Mouse (Mus musculus): ENCODE results near the gene Gm614.

The Gm614 gene

GRCm38 (mm10) chrX:101260441-101261325, 3.1 kb downstream of the Gm614 start:
- in situ Hi-C loops (cut with MboI, MseI): loop anchor here (25.0 kb wide), 1 partner anchor 498 kb away; the partner anchor contains the start of gene Dlg3

- in situ Hi-C loops (cut with MboI, MseI): loop anchor here (25.0 kb wide), 1 partner anchor 494 kb away; the partner anchor contains the start of gene Dlg3
Measured at GRCm38 (mm10) chrX:101256603-101257002, 7.2 kb downstream of the Gm614 start.

GRCm38 (mm10) chrX:101254740-101255139, 9.1 kb downstream of the Gm614 start:
- in situ Hi-C loops (cut with MboI, MseI): loop anchor here (25.0 kb wide), 1 partner anchor 492 kb away; the partner anchor contains the start of gene Dlg3

GRCm38 (mm10) chrX:101253952-101254729, 9.7 kb downstream of the Gm614 start, which contains the start of gene Foxo4:
Foxo4 (plus strand) TSS chrX:101254528.
- in situ Hi-C loops (cut with MboI, MseI): loop anchor here (25.0 kb wide), 1 partner anchor 492 kb away; the partner anchor contains the start of gene Dlg3

GRCm38 (mm10) chrX:101245011-101245410, 18.8 kb downstream of the Gm614 start:
- in situ Hi-C loops (cut with MboI, MseI): loop anchor here (10.0 kb wide), 1 partner anchor 1590 kb away; no protein-coding TSS in a partner anchor

GRCm38 (mm10) chrX:101222796-101223162, 41.0 kb downstream of the Gm614 start:
- in situ Hi-C loops (cut with MboI, MseI): no loop called here

GRCm38 (mm10) chrX:101221834-101222795, 41.7 kb downstream of the Gm614 start, which contains the start of gene Snx12:
Snx12 (minus strand) TSS chrX:101222563.
- in situ Hi-C loops (cut with MboI, MseI): no loop called here
